Mouse (Mus musculus) midbrain, embryonic 13.5 days (tissue): Measurements from ENCODE around the gene Lhfpl3. TPM values are rescaled to one million over a fixed set of nuclear protein-coding genes. Genes with fewer than 3 reads are reported as not detected.
A peak's percentile ranks its signal among the peaks of the same experiment; 100 is the strongest.

ENCODE experiments used
- ATAC-seq: fragments of 200-750 bp; cut with Nextera tagmentation; 2 replicates; pipeline ENCODE4 v1.8.0; 2017; ENCODE audit warnings: mild to moderate bottlenecking, moderate TSS enrichment, moderate library complexity
- H3K27ac ChIP-seq: fragments of 300-500 bp; sonication (generic); 2 replicates; pipeline ENCODE4 v1.5.1; 2015; ENCODE audit warnings: inconsistent platforms, mild to moderate bottlenecking, moderate library complexity
- H3K27me3 ChIP-seq: fragments of 300-500 bp; sonication (generic); 2 replicates; pipeline ENCODE4 v1.6.1; 2015; ENCODE audit warnings: mild to moderate bottlenecking, inconsistent platforms
- H3K36me3 ChIP-seq: fragments of 300-500 bp; sonication (generic); 2 replicates; pipeline ENCODE4 v1.6.1; 2015; ENCODE audit warnings: mild to moderate bottlenecking, inconsistent platforms
- H3K4me1 ChIP-seq: fragments of 300-500 bp; sonication (generic); replicated peaks from 2 replicates; pipeline ENCODE4 v1.6.1; 2015; ENCODE audit warnings: inconsistent platforms
- H3K4me2 ChIP-seq: fragments of 300-500 bp; sonication (generic); replicated peaks from 2 replicates; pipeline ENCODE4 v1.6.1; 2015; ENCODE audit warnings: moderate library complexity, mild to moderate bottlenecking, inconsistent platforms
- H3K4me3 ChIP-seq: fragments of 300-500 bp; sonication (generic); replicated peaks from 2 replicates; pipeline ENCODE4 v1.5.1; 2015; ENCODE audit warnings: mild to moderate bottlenecking, inconsistent platforms
- H3K9ac ChIP-seq: fragments of 300-500 bp; sonication (generic); replicated peaks from 2 replicates; pipeline ENCODE4 v1.6.1; 2015; ENCODE audit warnings: mild to moderate bottlenecking, inconsistent platforms
- H3K9me3 ChIP-seq: fragments of 300-500 bp; sonication (generic); 2 replicates; pipeline ENCODE4 v1.6.1; 2016; ENCODE audit warnings: mild to moderate bottlenecking, inconsistent platforms
- whole genome bisulfite sequencing: fragments of 180-500 bp; shearing (Covaris S2); methylation state at CpG from one replicate; pipeline ENCODE4 v1.1.7; 2015; 5-methylcytosine and 5-hydroxymethylcytosine counted together
- polyA plus RNA-seq: library from polyadenylated mRNA; unstranded; fragments of >200 nt; fragmentation: Nextera tagmentation; extraction: Ambion mirVana; gene quantifications from 2 replicates; pipeline ENCODE4 v1.2.1, GENCODE M21; 2015

Gene Lhfpl3
- polyA plus RNA-seq, 1 experiment from 2014 or later, result 5.4 TPM

DNA sequence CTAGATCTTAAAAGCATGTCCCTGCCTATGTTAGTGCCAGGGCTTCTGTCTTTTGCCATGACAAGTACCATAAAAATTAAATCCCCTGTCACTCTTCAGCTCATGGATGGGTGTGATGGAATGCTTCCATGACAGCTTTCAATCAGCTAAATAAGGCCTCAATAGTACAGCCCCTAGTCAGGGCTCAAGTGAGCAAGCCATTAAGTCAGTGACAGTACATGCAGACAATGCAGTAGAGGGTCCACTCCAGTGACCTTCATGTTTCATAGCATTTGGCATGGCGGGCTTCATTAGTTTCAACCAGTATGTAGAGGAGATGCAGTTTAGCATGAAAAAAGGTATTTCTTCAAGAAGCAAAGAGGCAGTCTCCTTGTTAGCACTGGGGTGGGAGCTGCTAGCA is 420.8 kb downstream of the Lhfpl3 start:
- H3K27ac ChIP-seq, result no peak overlapping the region
- H3K36me3 ChIP-seq, result no peaks in the 10 kb centered on the region
- WGBS, result 75% methylated on average over 1 of the region's 1 CpGs
- no peak overlapping the region for H3K4me2 ChIP-seq
- ATAC-seq, result 0 out of 2 replicates have a peak, but pooled peaks have one; percentile 30
- no peak overlapping the region for H3K9ac ChIP-seq
- no peaks in the 10 kb centered on the region for H3K9me3 ChIP-seq
- H3K4me1 ChIP-seq, result peaks cover 18% of the 10 kb centered on the region
- no peaks in the 10 kb centered on the region for H3K27me3 ChIP-seq
- no peak overlapping the region for H3K4me3 ChIP-seq

DNA sequence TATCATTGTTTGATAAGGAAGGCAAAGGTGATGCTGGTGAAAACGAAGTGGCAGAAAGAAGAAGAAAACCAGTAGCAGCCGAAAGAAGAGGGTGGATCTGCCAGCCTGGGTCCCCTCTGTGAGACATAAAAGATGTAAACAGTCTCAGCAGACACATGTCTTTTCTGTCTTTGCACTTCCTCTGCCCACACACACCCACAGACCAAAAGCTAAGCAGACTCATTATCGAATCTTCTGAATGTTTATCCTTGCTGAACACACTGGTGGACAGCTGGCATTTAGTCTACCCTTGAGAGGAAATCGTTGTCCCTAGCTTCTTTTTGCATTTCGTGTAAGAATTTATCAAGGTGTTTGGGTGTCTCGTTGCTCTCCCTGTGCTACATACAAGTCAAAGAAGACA is 443.8 kb downstream of the Lhfpl3 start:
- no peak overlapping the region for H3K27ac ChIP-seq
- H3K4me1 ChIP-seq, result no peaks in the 10 kb centered on the region
- WGBS, result 87% methylated on average over 6 of the region's 6 CpGs
- no peaks in the 10 kb centered on the region for H3K36me3 ChIP-seq
- no peaks in the 10 kb centered on the region for H3K27me3 ChIP-seq
- no peaks in the 10 kb centered on the region for H3K9me3 ChIP-seq
- H3K4me2 ChIP-seq, result no peak overlapping the region
- H3K9ac ChIP-seq, result no peak overlapping the region
- H3K4me3 ChIP-seq, result no peak overlapping the region
- ATAC-seq, result no peak

DNA sequence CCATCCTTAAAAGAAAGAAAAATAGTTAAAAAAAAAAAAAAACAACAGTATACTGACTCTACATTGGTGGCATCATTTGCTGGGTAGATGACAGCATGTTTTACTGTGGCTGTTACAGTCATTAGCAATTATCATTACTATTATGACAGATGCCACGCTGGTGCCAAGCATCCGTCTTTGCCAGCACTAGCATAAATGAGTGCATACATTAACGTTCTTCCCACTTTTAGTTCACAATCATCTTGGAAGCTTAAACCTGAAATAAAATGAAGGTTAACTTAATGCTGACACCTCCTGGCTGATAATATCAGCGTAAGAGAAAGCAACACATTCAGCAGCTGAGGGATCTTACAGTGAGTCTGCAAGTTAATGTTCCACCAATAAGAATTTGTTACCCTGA is 451.0 kb downstream of the Lhfpl3 start:
- ATAC-seq, result no peak
- no peak overlapping the region for H3K4me3 ChIP-seq
- H3K27ac ChIP-seq, result no peak overlapping the region
- H3K9me3 ChIP-seq, result no peaks in the 10 kb centered on the region
- H3K4me2 ChIP-seq, result no peak overlapping the region
- H3K9ac ChIP-seq, result no peak overlapping the region
- no peaks in the 10 kb centered on the region for H3K4me1 ChIP-seq
- no peaks in the 10 kb centered on the region for H3K27me3 ChIP-seq
- WGBS, result 81% methylated on average over 4 of the region's 4 CpGs
- no peaks in the 10 kb centered on the region for H3K36me3 ChIP-seq

DNA sequence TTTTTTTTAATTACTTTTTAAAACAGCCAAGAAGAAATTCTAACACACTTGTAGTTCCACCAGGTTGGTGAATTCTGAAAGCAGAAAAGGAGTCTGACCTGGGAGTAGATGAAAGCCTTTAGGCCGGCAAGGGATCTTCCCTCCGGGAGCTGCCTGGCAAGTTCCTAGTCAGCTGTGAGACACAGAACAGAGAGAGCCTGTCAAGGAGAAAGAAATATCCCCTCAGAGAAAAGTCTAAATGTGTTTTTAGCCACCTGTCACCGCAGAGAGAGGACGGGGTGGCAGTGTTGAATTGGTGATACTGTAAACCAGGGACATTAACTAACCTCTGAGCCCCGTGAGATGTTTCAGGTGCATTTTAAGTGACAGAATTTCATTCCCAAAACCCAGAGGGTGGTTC is 467.2 kb downstream of the Lhfpl3 start:
- no peaks in the 10 kb centered on the region for H3K36me3 ChIP-seq
- H3K4me3 ChIP-seq, result no peak overlapping the region
- H3K27me3 ChIP-seq, result no peaks in the 10 kb centered on the region
- 83% methylated on average over 5 of the region's 5 CpGs for WGBS
- H3K4me2 ChIP-seq, result no peak overlapping the region
- ATAC-seq, result no peak
- no peaks in the 10 kb centered on the region for H3K9me3 ChIP-seq
- H3K4me1 ChIP-seq, result no peaks in the 10 kb centered on the region
- H3K27ac ChIP-seq, result no peak overlapping the region
- H3K9ac ChIP-seq, result no peak overlapping the region

DNA sequence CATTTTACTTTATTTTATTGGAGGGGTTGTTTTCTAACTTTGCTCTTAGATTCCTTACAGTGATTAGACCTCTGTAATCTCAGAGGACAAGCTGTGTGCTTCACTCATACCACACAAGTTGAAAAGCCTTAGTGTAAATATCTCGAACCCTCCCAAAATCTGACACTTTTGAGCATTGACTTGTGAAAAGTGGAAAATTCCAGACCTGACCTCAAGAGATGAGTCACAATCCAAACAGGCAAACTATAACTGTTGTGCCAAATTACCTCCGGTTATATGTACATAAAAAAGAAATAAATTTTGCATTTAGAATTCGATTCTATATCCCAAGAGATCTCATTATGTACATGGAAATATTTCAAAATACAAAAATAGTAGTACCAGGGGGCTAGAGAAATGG is 468.8 kb downstream of the Lhfpl3 start:
- H3K27me3 ChIP-seq, result no peaks in the 10 kb centered on the region
- no peak overlapping the region for H3K4me2 ChIP-seq
- H3K4me3 ChIP-seq, result no peak overlapping the region
- H3K27ac ChIP-seq, result no peak overlapping the region
- no peaks in the 10 kb centered on the region for H3K9me3 ChIP-seq
- H3K4me1 ChIP-seq, result no peaks in the 10 kb centered on the region
- ATAC-seq, result no peak
- no peaks in the 10 kb centered on the region for H3K36me3 ChIP-seq
- WGBS, result 90% methylated on average over 3 of the region's 3 CpGs
- H3K9ac ChIP-seq, result no peak overlapping the region

DNA sequence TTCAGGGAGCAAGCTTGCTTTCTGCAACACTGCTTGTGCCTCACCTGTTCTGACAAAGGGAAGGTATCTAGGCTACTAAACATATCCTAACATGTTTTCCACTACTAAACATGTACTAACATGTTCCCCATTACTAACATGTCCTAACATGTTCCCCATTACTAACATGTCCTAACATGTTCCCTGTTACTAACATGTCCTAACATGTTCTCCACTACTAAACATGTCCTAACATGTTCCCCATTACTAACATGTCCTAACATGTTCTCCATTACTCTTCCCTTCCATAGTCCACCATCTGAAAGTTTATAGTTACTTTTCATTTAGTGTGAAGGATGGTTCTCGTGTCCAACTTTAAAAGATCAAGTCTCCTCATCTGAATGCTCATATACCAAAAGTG is 473.8 kb downstream of the Lhfpl3 start:
- Histone ChIP-seq H3K4me3 (no peak overlapping the region), H3K36me3 (no peaks in the 10 kb centered on the region), H3K4me2 (no peak overlapping the region), H3K27ac (no peak overlapping the region), H3K9me3 (no peaks in the 10 kb centered on the region), H3K4me1 (peaks cover 2% of the 10 kb centered on the region; the same call in 1 of the 2 replicates), H3K9ac (no peak overlapping the region), H3K27me3 (no peaks in the 10 kb centered on the region)
- no peak for ATAC-seq
- WGBS, result 89% methylated on average over 1 of the region's 1 CpGs

DNA sequence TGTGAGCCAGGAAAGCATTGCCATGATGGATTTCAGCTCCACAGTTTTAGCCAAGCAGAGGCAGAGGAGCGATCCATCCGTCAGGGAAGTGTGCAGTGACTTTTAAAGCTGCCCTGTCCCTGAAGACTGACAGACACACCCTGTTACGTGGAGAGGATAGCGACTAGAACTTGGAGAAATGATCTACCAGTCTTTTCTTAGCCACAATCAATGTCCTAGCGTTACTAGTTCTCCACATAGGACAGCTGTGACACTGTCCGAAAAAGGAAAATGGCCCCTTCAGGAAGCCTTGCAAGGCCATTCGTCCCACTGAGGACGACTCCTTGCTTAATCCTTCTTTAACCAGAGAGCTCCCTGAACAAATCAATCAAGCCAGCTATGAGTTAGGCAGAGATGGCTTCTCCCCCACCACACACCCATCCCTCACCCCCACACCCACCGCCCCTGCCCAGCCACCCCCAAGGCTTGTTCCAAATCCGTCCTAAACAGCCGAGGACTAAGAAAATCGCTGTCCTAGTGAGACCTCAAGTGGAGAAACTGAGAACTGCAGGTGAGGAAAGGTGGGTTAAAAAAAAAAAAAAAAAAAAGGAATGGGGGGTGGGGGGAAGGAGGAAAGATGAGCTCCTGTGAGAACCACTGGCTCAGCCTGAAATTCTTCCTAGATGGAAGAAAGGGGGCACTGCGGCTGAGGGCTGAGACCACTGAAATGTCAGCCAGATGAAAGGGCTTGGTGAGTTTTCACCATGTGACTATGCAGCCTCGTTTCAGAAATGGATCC is 479.1 kb downstream of the Lhfpl3 start:
- Histone ChIP-seq H3K27me3 (no peaks in the 10 kb centered on the region), H3K4me3 (peak overlapping the region; percentile 40), H3K9ac (peak overlapping the region; percentile 64), H3K4me2 (peak overlapping the region; percentile 55), H3K36me3 (no peaks in the 10 kb centered on the region), H3K27ac (no peak overlapping the region), H3K4me1 (peaks cover 12% of the 10 kb centered on the region), H3K9me3 (no peaks in the 10 kb centered on the region)
- peak; percentile 93 for ATAC-seq
- 18% methylated on average over 14 of the region's 14 CpGs for WGBS

DNA sequence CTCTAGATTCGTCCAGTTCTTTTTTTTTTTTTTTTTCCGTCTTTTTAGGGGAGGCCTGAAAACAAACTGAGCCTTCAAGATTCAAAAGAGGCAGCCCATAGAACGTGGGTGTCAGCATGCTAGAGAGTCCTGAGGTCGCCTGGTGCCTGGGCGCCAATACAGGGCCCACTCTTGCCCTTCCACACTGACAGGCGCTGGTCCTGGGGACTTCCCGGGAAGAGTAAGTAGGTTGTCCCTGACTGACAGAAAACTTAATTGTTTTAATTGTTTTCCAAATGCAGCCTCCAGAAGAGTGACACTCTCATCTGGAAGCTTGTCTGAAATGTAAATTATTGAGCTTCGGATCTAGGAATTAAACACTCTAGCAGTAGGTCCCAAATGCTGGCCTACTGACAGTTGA is 479.8 kb downstream of the Lhfpl3 start:
- Histone ChIP-seq H3K4me3 (no peak overlapping the region), H3K4me1 (peaks cover 12% of the 10 kb centered on the region), H3K27ac (no peak overlapping the region), H3K9me3 (no peaks in the 10 kb centered on the region), H3K27me3 (no peaks in the 10 kb centered on the region), H3K4me2 (peak overlapping the region; percentile 55), H3K36me3 (no peaks in the 10 kb centered on the region), H3K9ac (no peak overlapping the region)
- ATAC-seq, result peak; percentile 57; the same call in 1 of the 2 replicates
- WGBS, result 20% methylated on average over 8 of the region's 8 CpGs

DNA sequence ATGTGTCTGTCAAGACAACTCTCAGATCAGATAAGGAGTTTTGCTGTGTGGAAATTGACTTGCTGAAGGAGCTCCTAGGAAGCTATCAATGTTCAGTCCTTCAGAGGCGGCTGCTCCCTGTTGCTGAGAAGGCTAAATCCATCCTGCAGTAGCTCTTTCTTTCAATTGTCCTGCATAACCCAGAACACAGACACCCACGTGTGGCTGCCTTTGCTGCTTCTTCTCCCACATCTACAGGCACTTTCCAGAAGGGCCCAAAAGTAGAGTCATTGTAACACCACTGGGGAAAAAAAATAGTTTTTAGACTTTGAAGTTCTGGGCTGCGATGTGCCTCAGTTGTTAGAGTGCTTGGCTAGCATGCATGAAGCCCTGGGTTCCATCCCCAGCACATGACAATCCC is 480.9 kb downstream of the Lhfpl3 start:
- Histone ChIP-seq H3K4me2 (no peak overlapping the region), H3K4me1 (peaks cover 12% of the 10 kb centered on the region), H3K27me3 (no peaks in the 10 kb centered on the region), H3K4me3 (no peak overlapping the region), H3K27ac (no peak overlapping the region), H3K36me3 (no peaks in the 10 kb centered on the region), H3K9me3 (no peaks in the 10 kb centered on the region), H3K9ac (no peak overlapping the region)
- no peak for ATAC-seq
- 59% methylated on average over 3 of the region's 3 CpGs for WGBS

DNA sequence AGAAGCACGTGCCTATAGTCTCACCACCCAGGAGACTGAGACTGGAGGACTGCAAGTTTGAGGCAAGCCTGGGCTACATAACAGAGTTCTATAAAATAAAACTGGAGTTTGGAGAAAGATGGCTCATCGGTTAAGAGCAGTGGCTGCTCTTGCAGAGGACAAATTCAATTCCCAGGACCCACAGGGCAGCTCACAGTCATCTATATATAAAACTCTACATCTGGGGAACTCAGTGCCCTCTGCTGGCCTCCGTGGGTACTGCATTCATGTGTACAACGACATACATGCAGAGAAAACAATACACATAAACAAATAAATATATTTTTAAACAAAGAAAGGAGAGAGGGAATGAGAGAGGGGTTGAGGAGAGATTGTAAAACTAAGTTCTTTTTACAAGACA is 501.1 kb downstream of the Lhfpl3 start:
- Histone ChIP-seq H3K4me3 (no peak overlapping the region), H3K4me1 (no peaks in the 10 kb centered on the region), H3K9me3 (no peaks in the 10 kb centered on the region), H3K9ac (no peak overlapping the region), H3K36me3 (no peaks in the 10 kb centered on the region), H3K27me3 (no peaks in the 10 kb centered on the region), H3K4me2 (no peak overlapping the region), H3K27ac (no peak overlapping the region)
- WGBS, result 47% methylated on average over 4 of the region's 4 CpGs
- ATAC-seq, result 0 out of 2 replicates have a peak, but pooled peaks have one; percentile 48

DNA sequence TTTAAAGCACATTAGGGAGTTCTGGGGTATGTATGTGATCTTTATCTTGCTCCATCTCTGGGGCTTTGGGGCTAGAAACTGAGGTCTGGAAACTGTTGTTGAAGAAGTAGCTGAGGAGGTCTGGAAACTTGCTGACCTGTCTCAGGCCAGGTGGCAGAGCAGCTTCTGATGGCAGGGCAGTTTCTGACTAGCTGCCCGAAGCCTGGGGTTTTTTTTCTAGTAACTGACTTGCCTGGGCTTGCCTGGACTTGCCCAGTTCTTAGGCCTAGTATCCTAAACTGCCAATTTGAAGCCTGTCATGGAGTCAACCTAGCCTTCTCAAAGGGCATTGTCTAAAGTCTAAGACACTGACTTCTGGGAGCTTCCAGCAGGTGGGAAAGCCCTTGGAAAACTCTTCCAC is 501.9 kb downstream of the Lhfpl3 start:
- WGBS, result 71% methylated on average over 1 of the region's 1 CpGs
- Histone ChIP-seq H3K27me3 (no peaks in the 10 kb centered on the region), H3K9ac (no peak overlapping the region), H3K4me3 (no peak overlapping the region), H3K36me3 (no peaks in the 10 kb centered on the region), H3K9me3 (no peaks in the 10 kb centered on the region), H3K27ac (no peak overlapping the region), H3K4me2 (no peak overlapping the region), H3K4me1 (no peaks in the 10 kb centered on the region)
- no peak for ATAC-seq

DNA sequence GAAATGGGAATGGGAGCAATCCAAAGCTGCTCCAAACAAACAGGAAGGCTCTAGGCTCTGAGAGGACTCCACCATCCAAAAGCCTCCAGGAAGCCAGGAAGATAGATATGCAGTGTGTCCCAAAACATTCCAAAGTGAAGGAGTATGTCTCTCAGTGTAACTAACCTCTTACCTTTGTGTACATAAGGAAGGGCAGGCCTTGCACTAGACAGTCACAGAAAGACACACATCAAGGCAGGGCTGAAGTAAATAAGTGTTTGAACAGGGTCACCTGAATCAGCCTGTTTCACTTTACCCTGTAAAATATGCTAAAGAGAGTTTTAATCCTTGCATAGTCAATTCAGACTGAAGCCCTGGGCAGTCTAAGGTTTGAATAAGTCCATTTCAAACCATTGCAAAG is 502.4 kb downstream of the Lhfpl3 start:
- H3K36me3 ChIP-seq, result no peaks in the 10 kb centered on the region
- ATAC-seq, result no peak
- H3K27ac ChIP-seq, result no peak overlapping the region
- H3K4me2 ChIP-seq, result no peak overlapping the region
- H3K9ac ChIP-seq, result no peak overlapping the region
- H3K9me3 ChIP-seq, result no peaks in the 10 kb centered on the region
- no peak overlapping the region for H3K4me3 ChIP-seq
- H3K4me1 ChIP-seq, result no peaks in the 10 kb centered on the region
- H3K27me3 ChIP-seq, result no peaks in the 10 kb centered on the region
